Mouse (Mus musculus) skeletal muscle tissue, adult 2 months (tissue): ENCODE data around the gene Hist2h2aa1.
"Not testable (repeated sequence)": the region's sequence is repeated elsewhere in the genome, so short reads cannot be mapped to it uniquely, and the experiment has no call there.

Experiments used
- DNase-seq: peaks from one replicate; pipeline ENCODE4 v3.0.0-alpha.2; 2012; ENCODE audit warnings: low read depth, low spot score

Gene Hist2h2aa1

GRCm38 (mm10) chr3:96245003-96245886, at the start of gene Hist2h2aa1:
Gene Hist2h2aa1 (plus strand): TSS chr3:96245497.
- DNase-seq, result peak; percentile 88

GRCm38 (mm10) chr3:96195616-96196313, 49.5 kb upstream of the Hist2h2aa1 start:
- no peak for DNase-seq

DNA sequence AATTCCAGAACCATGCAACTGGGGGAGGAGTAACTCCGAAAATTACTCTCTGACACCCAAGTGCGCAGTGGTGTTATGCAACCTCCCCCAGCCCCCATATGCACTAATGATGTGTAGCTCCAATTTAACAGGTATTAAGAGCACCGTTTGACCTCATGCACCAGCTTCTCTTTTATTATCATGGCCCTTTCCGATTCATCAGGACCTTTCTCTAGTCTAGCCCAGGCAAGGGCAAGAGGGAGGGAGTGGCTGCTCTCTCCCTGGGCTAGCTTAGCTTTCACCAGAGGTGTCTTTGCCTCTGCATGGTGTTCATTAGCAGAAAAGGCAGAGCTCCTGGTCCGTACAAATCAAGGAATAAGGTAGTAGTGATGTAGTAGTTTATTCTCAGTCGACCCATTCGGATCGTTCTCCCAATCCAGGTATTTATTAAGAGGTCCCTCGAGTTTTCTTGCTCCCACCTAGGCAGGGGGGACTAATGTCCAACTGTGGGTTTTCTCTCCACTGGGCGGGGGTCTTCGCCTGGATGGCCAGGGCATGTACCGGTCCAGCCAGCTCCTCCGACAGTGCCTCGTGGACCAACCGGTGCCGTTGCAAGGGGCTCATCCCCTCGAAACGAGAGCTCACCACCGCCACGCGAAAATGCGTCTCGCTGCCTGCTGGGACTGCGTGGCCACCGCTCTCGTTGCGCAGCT, 48.7 kb upstream of the Hist2h2aa1 start:
- DNase-seq, result no peak

- DNase-seq, result peak; percentile 83
Measured at GRCm38 (mm10) chr3:96197129-96197749, 48.1 kb upstream of the Hist2h2aa1 start.

GRCm38 (mm10) chr3:96198181-96198580, 47.1 kb upstream of the Hist2h2aa1 start:
- DNase-seq, result no peak

- DNase-seq, result not testable (repeated sequence)
Measured at GRCm38 (mm10) chr3:96198601-96199251, 46.6 kb upstream of the Hist2h2aa1 start.

DNA sequence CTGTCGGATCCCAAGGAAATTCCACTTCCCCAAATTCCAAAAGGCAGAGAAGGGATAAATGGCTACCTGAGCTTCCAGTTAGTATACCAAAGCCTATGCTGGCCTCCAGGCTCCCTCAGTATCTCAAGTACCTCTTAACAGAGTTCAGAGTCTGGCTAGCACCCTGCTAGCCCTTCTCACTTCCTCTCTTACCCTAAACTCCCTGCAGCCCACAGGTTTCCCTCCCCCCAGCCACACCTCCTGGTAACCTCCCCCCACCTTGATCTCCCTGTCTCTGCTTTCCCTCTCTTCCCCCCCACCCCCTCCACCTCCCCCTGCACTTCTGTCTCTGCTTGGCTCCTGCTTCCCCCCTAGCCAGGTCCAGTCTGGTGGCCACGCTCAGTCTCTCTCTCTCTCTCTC, 45.6 kb upstream of the Hist2h2aa1 start:
- no peak for DNase-seq

- no peak for DNase-seq
Measured at GRCm38 (mm10) chr3:96207819-96208218, 37.5 kb upstream of the Hist2h2aa1 start.

DNA sequence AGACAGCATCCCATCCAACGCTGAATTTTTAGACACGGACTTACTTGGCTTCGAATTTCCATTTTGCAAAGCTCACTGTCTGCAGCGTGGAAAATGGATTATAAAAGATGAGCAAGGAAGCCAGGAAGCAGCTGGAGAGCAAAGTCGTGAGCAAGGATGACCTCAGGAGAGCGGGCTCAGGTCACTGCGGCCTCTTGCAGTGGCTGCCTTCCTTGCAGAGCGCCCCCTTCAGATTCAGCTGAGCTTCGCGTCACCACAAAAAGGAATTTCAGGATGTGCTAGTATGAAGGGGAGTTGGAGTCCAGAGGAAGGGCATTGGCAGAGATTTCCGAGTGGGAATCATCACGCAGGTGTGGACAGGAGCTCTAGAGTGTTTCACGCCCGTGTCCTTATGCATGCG, 36.1 kb upstream of the Hist2h2aa1 start:
- no peak for DNase-seq

GRCm38 (mm10) chr3:96219191-96219641, 26.1 kb upstream of the Hist2h2aa1 start:
- peak; percentile 40 for DNase-seq

DNA sequence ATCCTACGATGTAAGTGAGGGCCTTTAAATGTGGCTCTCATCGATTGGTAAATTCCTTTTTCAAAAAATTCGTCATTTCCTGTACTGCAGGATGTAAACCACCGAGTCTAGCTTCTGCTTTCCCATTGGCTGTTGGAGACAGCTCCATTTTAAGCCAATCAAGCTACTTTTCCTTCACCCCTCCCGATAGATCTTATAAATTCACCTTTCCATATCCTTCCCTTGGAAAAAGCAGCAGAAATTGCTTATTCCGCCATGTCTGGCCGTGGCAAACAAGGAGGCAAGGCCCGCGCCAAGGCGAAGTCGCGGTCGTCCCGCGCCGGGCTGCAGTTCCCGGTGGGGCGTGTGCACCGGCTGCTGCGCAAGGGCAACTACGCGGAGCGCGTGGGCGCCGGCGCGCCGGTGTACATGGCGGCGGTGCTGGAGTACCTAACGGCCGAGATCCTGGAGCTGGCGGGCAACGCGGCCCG, 25.6 kb upstream of the Hist2h2aa1 start, which contains the start of the genes Bola1 and Hist2h2ab:
Gene Bola1, minus strand, starts transcription at position 49 of the 470 bp plus-strand sequence.
Gene Hist2h2ab, plus strand, starts transcription at position 205 of the 470 bp plus-strand sequence.
- DNase-seq, result peak; percentile 90

DNA sequence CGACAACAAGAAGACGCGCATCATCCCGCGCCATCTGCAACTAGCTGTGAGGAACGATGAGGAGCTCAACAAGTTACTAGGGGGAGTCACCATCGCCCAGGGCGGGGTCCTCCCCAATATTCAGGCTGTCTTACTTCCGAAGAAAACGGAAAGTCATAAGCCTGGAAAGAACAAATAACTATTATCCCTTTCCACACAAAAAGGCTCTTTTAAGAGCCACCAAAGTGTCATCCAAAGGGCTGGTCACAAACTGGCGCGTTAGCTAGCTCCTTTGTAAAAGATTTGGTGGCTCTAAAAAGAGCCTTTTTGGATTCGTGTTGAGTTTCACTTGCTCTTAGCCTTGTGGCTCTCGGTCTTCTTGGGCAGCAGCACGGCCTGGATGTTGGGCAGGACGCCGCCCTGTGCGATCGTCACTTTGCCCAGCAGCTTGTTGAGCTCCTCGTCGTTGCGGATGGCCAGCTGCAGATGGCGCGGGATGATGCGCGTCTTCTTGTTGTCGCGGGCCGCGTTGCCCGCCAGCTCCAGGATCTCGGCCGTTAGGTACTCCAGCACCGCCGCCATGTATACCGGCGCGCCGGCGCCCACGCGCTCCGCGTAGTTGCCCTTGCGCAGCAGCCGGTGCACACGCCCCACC, 25.0 kb upstream of the Hist2h2aa1 start:
- not testable (repeated sequence) for DNase-seq

- DNase-seq, result peak; percentile 95
Measured at GRCm38 (mm10) chr3:96220765-96221639, 24.3 kb upstream of the Hist2h2aa1 start, which contains the start of the genes Hist2h2ac and Hist2h2be. Gene Hist2h2ac (minus strand): TSS chr3:96220880. Gene Hist2h2be (plus strand): TSS chr3:96221119.

GRCm38 (mm10) chr3:96221640-96222038, 23.7 kb upstream of the Hist2h2aa1 start:
- no peak for DNase-seq

DNA sequence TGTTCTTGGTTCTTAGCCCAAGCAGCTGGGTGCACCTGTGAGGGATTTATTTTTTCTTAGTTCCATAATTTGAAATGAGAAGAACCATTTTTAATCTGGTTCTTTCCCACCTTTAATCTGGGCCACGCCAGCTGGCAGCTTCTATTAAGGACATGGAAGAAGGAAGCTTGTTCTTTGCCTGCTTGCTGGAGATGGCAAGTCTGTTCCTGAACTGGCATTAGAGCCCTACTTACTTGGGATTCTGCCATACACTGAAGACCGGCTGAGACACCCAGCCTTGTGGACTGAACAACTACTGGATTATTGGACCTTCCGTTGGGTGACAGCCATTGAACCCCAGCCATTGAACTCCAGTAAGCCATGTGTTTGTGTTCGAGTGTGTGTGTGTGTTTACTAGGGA, 22.5 kb upstream of the Hist2h2aa1 start:
- DNase-seq, result no peak

- DNase-seq, result no peak
Measured at GRCm38 (mm10) chr3:96225421-96225820, 19.9 kb upstream of the Hist2h2aa1 start.

- DNase-seq, result peak; percentile 49
Measured at GRCm38 (mm10) chr3:96226695-96227648, 18.3 kb upstream of the Hist2h2aa1 start.

DNA sequence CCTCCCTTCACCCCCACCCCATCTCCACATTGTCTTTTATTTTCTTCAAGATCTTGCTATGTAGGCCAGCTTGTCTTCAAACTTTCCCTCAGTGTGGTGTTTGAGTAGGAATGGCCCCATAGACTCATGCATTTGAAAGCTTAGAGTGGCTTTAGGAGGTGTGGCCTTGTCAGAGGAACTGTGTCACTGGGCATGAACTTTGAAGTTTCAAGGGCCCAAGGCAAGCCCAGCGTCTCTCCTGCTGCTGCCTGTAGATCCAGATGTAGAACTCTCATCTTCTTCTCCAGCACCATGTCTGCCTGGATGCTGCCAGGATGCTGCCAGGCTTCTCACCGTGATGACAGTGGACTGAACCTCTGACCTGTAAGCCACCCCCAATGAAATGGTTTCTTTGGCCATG, 16.5 kb upstream of the Hist2h2aa1 start:
- no peak for DNase-seq
